Mouse (Mus musculus): Measurements from ENCODE around the gene Pnkp.
A peak's percentile ranks its signal among the peaks of the same experiment; 100 is the strongest.

Gene Pnkp

GRCm38 (mm10) chr7:44853065-44853464 lies 3.9 kb upstream of the Pnkp start:
- no peak for DNase-seq (ENCODE audit: low read depth)

GRCm38 (mm10) chr7:44853596-44854355 lies 3.2 kb upstream of the Pnkp start:
- no peak for DNase-seq (ENCODE audit: low read depth)

- DNase-seq (ENCODE audit: low read depth), result peak; percentile 58
Observed at GRCm38 (mm10) chr7:44854356-44855031, 2.4 kb upstream of the Pnkp start.

- no peak for DNase-seq (ENCODE audit: low read depth)
Observed at GRCm38 (mm10) chr7:44855036-44855435, 1.9 kb upstream of the Pnkp start.

GRCm38 (mm10) chr7:44856265-44856916 lies 548 bp upstream of the Pnkp start:
- DNase-seq (ENCODE audit: low read depth), result no peak

- no peak for DNase-seq (ENCODE audit: low read depth)
Observed at GRCm38 (mm10) chr7:44857905-44858304, 966 bp downstream of the Pnkp start.

GRCm38 (mm10) chr7:44859896-44860295 lies 3.0 kb downstream of the Pnkp start:
- no peak for DNase-seq (ENCODE audit: low read depth)

- peak; percentile 31 for DNase-seq (ENCODE audit: low read depth)
Observed at GRCm38 (mm10) chr7:44860576-44861428, 3.9 kb downstream of the Pnkp start.

GRCm38 (mm10) chr7:44861429-44861816 lies 4.5 kb downstream of the Pnkp start:
- no peak for DNase-seq (ENCODE audit: low read depth)

GRCm38 (mm10) chr7:44862434-44862833 lies 5.5 kb downstream of the Pnkp start:
- no peak for DNase-seq (ENCODE audit: low read depth)

GRCm38 (mm10) chr7:44863210-44863609 lies 6.3 kb downstream of the Pnkp start:
- DNase-seq (ENCODE audit: low read depth), result no peak

- no peak for DNase-seq (ENCODE audit: low read depth)
Observed at GRCm38 (mm10) chr7:44863982-44864494, 7.1 kb downstream of the Pnkp start.

- DNase-seq (ENCODE audit: low read depth), result no peak
Observed at GRCm38 (mm10) chr7:44864595-44865542, 7.9 kb downstream of the Pnkp start.

GRCm38 (mm10) chr7:44866276-44867009 lies 9.5 kb downstream of the Pnkp start:
- no peak for DNase-seq (ENCODE audit: low read depth)

GRCm38 (mm10) chr7:44867010-44867702 lies 10.2 kb downstream of the Pnkp start:
- DNase-seq (ENCODE audit: low read depth), result no peak

- no peak for DNase-seq (ENCODE audit: low read depth)
Observed at GRCm38 (mm10) chr7:44867802-44868201, 10.9 kb downstream of the Pnkp start.

GRCm38 (mm10) chr7:44868465-44868864 lies 11.5 kb downstream of the Pnkp start:
- DNase-seq (ENCODE audit: low read depth), result no peak

GRCm38 (mm10) chr7:44868919-44869696 lies 12.2 kb downstream of the Pnkp start:
- DNase-seq (ENCODE audit: low read depth), result no peak
